8 mouse cellular contexts compared by ENCODE assay signal in genomic region chr4:40970842-40971701, GRCm38 (mm10). TPM values are rescaled to one million over a fixed set of nuclear protein-coding genes. Genes with fewer than 3 reads are reported as not detected.
DNase-seq lines count a peak whose midpoint lies in the region; ATAC-seq and TF ChIP-seq lines count a peak whose summit lies in the region.

Gene Nfx1 (plus strand): TSS chr4:40970906.

- WGBS in hindbrain, embryonic 10.5 days: under 1% methylated on average over 85 of the region's 85 CpGs
- under 1% methylated on average over 68 of the region's 85 CpGs for WGBS in lung, postnatal 0 days

- peaks cover 19% of the 10 kb centered on the region for H3K4me1 ChIP-seq in hindbrain, embryonic 10.5 days (replicated peaks)
- H3K4me1 ChIP-seq in lung, postnatal 0 days (ENCODE audit: insufficient read depth, low read depth, low read length): no peaks in the 10 kb centered on the region

- H3K4me3 ChIP-seq in hindbrain, embryonic 10.5 days: peak within 1 kb of the TSS; percentile 95
- H3K4me3 ChIP-seq in lung, postnatal 0 days (ENCODE audit: low read depth, low read length): peak within 1 kb of the TSS; percentile 84

- no peaks in the 10 kb centered on the region for H3K9me3 ChIP-seq in hindbrain, embryonic 10.5 days
- no peaks in the 10 kb centered on the region for H3K9me3 ChIP-seq in lung, postnatal 0 days (ENCODE audit: low read length)

- peaks cover 39% of the 10 kb centered on the region for H3K36me3 ChIP-seq in hindbrain, embryonic 10.5 days
- peaks cover 2% of the 10 kb centered on the region; the same call in 1 of the 2 replicates for H3K36me3 ChIP-seq in lung, postnatal 0 days (ENCODE audit: insufficient read depth, low read length)

- peak; percentile 1 for TF ChIP-seq CTCF in lung, postnatal 0 days (IDR thresholded peaks at IDR 0.05)

- no peaks in the 10 kb centered on the region for H3K27me3 ChIP-seq in hindbrain, embryonic 10.5 days (ENCODE audit: insufficient read depth, poor library complexity, severe bottlenecking)
- H3K27me3 ChIP-seq in lung, postnatal 0 days (replicated peaks; ENCODE audit: insufficient read depth, low read length): no peaks in the 10 kb centered on the region

- ATAC-seq in frontal cortex, adult (ENCODE audit: low TSS enrichment): peak; percentile 89
- peak; percentile 96 for ATAC-seq in lung, postnatal 0 days

- H3K4me2 ChIP-seq in lung, postnatal 0 days (replicated peaks; ENCODE audit: low read depth, low read length): peak within 1 kb of the TSS; percentile 72

- peak within 1 kb of the TSS; percentile 91 for H3K27ac ChIP-seq in hindbrain, embryonic 10.5 days
- H3K27ac ChIP-seq in lung, postnatal 0 days (ENCODE audit: low read length): peak within 1 kb of the TSS; percentile 97

- DNase-seq in MEL-GATA-1-ER (ENCODE audit: extremely low read depth, low read depth): peak; percentile 88
- peak; percentile 92 for DNase-seq in cerebellum, adult 8-10 months
- peak; percentile 94 for DNase-seq in hindbrain, embryonic 10.5 days (ENCODE audit: low spot score)
- DNase-seq in layer of hippocampus, adult 9-11 months: peak; percentile 97
- DNase-seq in lung, postnatal 0 days (ENCODE audit: low spot score): peak; percentile 98
- peak; percentile 89 for DNase-seq in ovary, postnatal 14 days (ENCODE audit: low spot score)
- DNase-seq in thymus, postnatal 14 days: peak; percentile 96

- peak within 1 kb of the TSS; percentile 80 for H3K9ac ChIP-seq in lung, postnatal 0 days (replicated peaks; ENCODE audit: low read depth)

- TF ChIP-seq EP300 in lung, postnatal 0 days (IDR thresholded peaks at IDR 0.05): peak; percentile 37; the same call in 1 of the 2 replicates

RNA-seq across cellular contexts. Expression of gene Nfx1, which starts in this region (rescaled TPM):
- polyA plus RNA-seq in hindbrain, embryonic 10.5 days (2016; fragmentation: Nextera tagmentation; extraction: Ambion mirVana): 86.1 and 92.8 TPM in 2 replicates
- 31.7 and 34.5 TPM in 2 replicates for polyA plus RNA-seq in lung, postnatal 0 days (2015; fragmentation: Nextera tagmentation; extraction: Ambion mirVana)

Comparison
In these comparisons a context has a peak if more than half of its experiments do, and no peak if none do; other contexts are left out.
1. Peak in every context shown above with its lines: DNase-seq, ATAC-seq, H3K4me3 ChIP-seq and H3K27ac ChIP-seq.